Mouse (Mus musculus) left cerebral cortex, postnatal 14 days (tissue): ENCODE measurements around the gene Casp14. TPM values are rescaled to one million over a fixed set of nuclear protein-coding genes. Genes with fewer than 3 reads are reported as not detected.

ENCODE experiments used
- DNase-seq, 2 experiments: peaks; one replicate each; pipeline ENCODE4 v3.0.0; 2021 to 2022; ENCODE audit warnings: low spot score in 2 of 2, mixed read lengths in 1 of 2
- intact Hi-C: fragments of 180-260 bp; cut with DNase I; formaldehyde crosslinking; loops from one replicate; pipeline ENCODE4 v1.15.1; 2025
- long read RNA-seq, 2 experiments: library from polyadenylated mRNA; stranded (forward); transcript quantifications; one replicate each; pipeline ENCODE4 v2.0.0; 2021
- total RNA-seq, 2 experiments: library from RNA; stranded (reverse); gene quantifications; 2 replicates each; pipeline ENCODE4 v1.2.3; 2021

Casp14 gene
- total RNA-seq, result not detected
- long read RNA-seq, experiment 1, result 0 reads
- long read RNA-seq, experiment 2, result 0 reads

GRCm38 (mm10) chr10:78718056-78718455 is at the start of gene Casp14:
Casp14 (minus strand) TSS chr10:78718294.
- intact Hi-C loops, result no loop called here
- DNase-seq, result no peak

GRCm38 (mm10) chr10:78765570-78765969 is 47.5 kb upstream of the Casp14 start:
- intact Hi-C loops, result no loop called here
- DNase-seq, result no peak

- DNase-seq, result peak; percentile 91 to 93
- intact Hi-C loops, result loop anchor here (10.0 kb wide), 1 partner anchor 121 kb away; no protein-coding TSS in a partner anchor
These were observed 37.9 kb upstream of the Casp14 start for GRCm38 (mm10) chr10:78756021-78756420.

- peak; percentile 83 to 87 for DNase-seq
- intact Hi-C loops, result loop anchor here (5.0 to 10.0 kb wide), 2 partner anchors 118 to 345 kb away; partner anchors contain the start of gene 2610008E11Rik
These were observed 34.5 kb upstream of the Casp14 start, which contains the start of gene Ccdc105 for GRCm38 (mm10) chr10:78752452-78753191. Ccdc105 (minus strand) TSS chr10:78753065.

DNA sequence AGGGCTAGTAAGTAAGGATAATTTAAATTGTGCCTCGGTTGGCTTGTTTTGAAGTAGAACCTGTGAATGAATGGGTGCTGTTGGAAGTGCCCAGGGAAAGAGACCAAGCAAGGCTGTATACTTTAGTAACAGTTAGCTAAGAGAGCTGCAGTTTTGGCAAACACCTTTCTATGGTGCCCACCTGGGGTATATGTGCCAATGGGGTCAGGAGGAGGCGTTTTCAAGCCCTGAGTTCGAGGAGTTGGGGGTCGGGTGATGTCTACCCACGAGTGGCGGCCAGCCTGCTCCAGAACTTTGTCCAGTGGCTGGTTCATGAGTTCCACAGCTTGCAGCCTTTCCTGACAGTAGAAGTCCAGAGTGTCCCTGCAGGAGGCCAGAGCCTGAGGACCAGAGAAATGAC is 30.9 kb upstream of the Casp14 start:
- DNase-seq, result no peak
- intact Hi-C loops, result no loop called here

DNA sequence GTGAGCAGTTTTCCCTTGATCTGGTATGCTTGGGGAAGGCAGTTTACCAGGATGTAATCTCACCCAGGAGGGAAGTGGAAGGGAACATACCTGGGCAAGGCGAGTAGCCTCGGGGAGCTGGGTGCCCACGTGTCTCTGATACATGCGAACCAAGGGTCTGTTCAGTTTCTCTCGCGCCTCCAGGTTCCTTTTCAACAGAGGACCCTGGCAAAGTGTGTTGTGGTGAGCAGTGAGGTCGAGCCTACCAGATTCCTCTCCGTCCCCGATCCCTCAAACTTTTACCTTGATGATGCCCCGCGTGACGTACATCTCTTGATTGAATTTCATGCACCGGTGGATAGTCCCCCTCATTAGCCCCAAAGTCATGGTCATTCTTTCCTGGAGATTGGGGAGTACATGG is 30.1 kb upstream of the Casp14 start:
- intact Hi-C loops, result no loop called here
- no peak for DNase-seq

- peak in 1 of 2 experiments; percentile 30 for DNase-seq
- intact Hi-C loops, result no loop called here
These were observed 29.1 kb upstream of the Casp14 start for GRCm38 (mm10) chr10:78747035-78747721.

DNA sequence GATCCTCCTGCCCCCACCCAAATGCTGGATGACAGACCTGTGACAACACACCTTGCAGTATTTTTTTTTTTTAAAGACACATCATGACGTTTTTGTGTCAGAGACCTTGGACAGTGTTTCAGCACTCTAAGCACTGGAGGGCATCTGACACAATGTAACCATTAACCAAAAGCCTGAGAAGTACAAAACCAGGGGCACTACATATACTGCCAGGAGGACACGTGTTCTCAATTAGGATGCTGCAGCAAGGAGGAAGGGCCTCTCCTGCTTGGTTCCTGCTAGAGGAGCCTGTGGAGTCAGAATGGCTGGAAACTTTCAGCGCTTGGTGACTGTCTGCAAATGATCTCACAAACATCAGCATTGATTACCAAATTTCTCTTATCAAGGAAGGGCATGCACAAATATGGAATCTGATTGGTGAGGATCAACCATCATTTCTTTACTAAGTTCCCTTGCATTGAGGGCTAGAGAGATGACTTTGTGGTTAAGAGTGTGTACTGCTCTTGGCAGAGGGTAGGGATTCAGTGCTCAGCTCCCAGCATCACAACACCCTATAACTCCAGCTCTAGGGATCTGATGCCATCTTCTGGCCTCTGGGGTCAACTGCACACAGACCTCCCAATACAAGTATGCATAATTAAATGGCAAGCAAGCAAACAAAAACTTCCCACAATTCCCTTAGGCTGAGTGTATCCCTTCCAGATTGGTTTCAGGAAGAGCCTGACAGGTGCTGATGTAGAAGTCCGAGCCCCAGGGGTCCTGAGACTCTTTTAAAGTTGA is 27.5 kb upstream of the Casp14 start:
- DNase-seq, result no peak
- intact Hi-C loops, result no loop called here

GRCm38 (mm10) chr10:78743721-78744120 is 25.6 kb upstream of the Casp14 start:
- DNase-seq, result no peak
- intact Hi-C loops, result no loop called here

DNA sequence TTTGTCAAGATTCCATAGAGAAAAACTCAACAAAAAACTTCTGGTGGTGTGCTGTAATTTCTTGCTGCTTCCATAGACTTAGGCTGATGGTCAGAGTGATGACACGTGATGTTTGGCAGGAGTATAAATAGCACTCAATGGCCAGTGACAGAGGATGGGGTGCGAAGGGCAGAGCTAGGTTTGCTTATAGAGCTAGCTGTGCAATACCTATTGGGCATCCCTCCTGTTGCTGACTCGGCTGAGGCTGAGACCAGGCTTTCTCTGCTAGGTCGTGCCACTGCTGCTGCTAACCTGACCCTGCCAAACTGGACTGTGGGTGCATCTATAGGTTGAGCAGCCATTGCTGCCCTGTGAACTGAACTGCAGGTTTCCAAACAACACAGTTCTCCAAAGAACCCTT is 21.7 kb upstream of the Casp14 start:
- intact Hi-C loops, result no loop called here

GRCm38 (mm10) chr10:78727876-78728275 is 9.8 kb upstream of the Casp14 start:
- intact Hi-C loops, result no loop called here
- DNase-seq, result no peak

More for the DNA sequence above, 21.7 kb upstream of the Casp14 start:
- no peak for DNase-seq

- peak; percentile 35 to 77 for DNase-seq
- intact Hi-C loops, result no loop called here
These were observed 8.9 kb upstream of the Casp14 start for GRCm38 (mm10) chr10:78727035-78727434.

DNA sequence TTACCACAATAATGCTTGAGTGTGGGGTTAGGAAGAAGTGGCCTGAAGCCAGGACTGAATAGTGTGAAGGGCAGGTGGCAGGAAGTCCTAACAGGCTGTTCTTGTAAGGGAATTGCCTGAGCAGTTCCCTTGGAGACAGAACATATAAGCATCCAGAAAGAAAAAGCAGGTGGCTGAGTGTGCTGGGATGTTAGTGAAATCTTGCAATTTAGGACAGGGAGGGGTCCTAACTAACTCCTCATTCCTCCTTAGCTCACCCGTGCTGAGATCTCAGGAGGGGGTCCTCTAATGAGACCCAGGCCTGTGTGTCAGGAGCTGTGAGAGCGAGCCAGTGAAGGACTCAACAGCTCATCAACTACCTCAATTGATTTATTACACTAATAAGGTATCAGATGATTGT is 5.3 kb upstream of the Casp14 start:
- peak in 1 of 2 experiments; percentile 16 for DNase-seq
- intact Hi-C loops, result no loop called here

GRCm38 (mm10) chr10:78722654-78723053 is 4.6 kb upstream of the Casp14 start:
- intact Hi-C loops, result no loop called here
- DNase-seq, result peak; percentile 51 to 74

- intact Hi-C loops, result no loop called here
- no peak for DNase-seq
These were observed 3.9 kb upstream of the Casp14 start for GRCm38 (mm10) chr10:78722036-78722435.

DNA sequence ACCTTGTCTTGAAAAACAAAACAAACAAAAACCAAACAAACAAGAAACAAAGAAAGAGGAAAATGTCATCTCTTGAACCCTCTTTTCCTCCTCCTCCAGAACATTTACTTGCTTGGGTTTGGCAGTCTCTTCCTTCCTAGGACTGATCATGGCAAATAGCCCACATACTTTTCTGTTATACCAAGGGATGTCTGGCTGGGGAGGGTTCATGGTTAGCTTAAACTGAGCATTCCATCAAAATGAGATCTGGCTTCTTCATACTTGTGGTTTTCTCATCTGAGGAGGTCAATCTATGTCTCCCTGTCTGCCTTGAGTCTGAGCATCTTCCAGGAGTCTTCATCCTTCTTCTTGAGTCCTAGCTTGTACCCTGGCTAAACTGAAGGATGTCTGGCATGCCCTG is 1.9 kb downstream of the Casp14 start:
- DNase-seq, result no peak
- intact Hi-C loops, result no loop called here

GRCm38 (mm10) chr10:78715156-78715555 is 2.9 kb downstream of the Casp14 start:
- intact Hi-C loops, result no loop called here
- DNase-seq, result no peak

- DNase-seq, result no peak
- intact Hi-C loops, result no loop called here
These were observed 4.0 kb downstream of the Casp14 start for GRCm38 (mm10) chr10:78714129-78714528.

- intact Hi-C loops, result no loop called here
- no peak for DNase-seq
These were observed 7.4 kb downstream of the Casp14 start for GRCm38 (mm10) chr10:78710706-78711105.

DNA sequence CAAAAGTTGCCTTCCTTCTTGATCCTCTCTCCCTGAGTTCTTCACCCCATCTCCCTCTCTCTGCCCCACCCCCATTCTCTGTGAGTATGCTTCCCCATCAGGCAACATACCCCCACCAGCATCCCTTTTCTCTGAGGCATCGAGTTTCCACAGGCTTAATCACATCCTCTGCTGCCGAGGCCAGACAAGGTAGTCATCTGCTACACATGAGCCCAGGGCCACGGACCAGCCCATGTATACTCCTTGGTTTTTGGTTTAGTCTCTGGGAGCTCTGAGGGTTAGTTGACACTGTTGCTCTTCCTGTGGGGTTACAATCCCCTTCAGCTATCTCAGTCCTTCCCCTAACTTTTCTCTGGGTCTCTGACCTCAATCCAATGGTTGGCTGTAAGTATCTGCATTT is 17.2 kb downstream of the Casp14 start:
- intact Hi-C loops, result no loop called here
- DNase-seq, result no peak
